Mouse (Mus musculus) midbrain, postnatal 0 days (tissue): ENCODE results near the gene Gpr1. TPM values are rescaled to one million over a fixed set of nuclear protein-coding genes. Genes with fewer than 3 reads are reported as not detected.

ENCODE experiments used
- ATAC-seq: fragments of 200-750 bp; cut with Nextera tagmentation; 2 replicates; pipeline ENCODE4 v1.8.0; 2017; ENCODE audit warnings: moderate number of reproducible peaks, mild to moderate bottlenecking, moderate TSS enrichment, moderate library complexity; ENCODE audit not compliant: low FRiP score
- DNase-seq: peaks from one replicate; pipeline ENCODE4 v3.0.0-alpha.2; 2015; ENCODE audit warnings: low spot score
- H3K27ac ChIP-seq: fragments of 300-500 bp; sonication (generic); 2 replicates; pipeline ENCODE4 v1.5.1; 2014; ENCODE audit warnings: low read depth, mild to moderate bottlenecking, low read length, mixed read lengths
- H3K27me3 ChIP-seq: fragments of 300-500 bp; sonication (generic); 2 replicates; pipeline ENCODE4 v1.6.1; 2014; ENCODE audit warnings: low read length, control low read depth, mixed read lengths; ENCODE audit not compliant: insufficient read depth
- H3K36me3 ChIP-seq: fragments of 300-500 bp; sonication (generic); 2 replicates; pipeline ENCODE4 v1.6.1; 2014; ENCODE audit warnings: low read length, control low read depth, mixed read lengths; ENCODE audit not compliant: insufficient read depth
- H3K4me1 ChIP-seq: fragments of 300-500 bp; sonication (generic); 2 replicates; pipeline ENCODE4 v1.6.1; 2014; ENCODE audit warnings: mild to moderate bottlenecking, control low read depth, antibody characterized with exemption, low read length, mixed read lengths; ENCODE audit not compliant: insufficient read depth
- H3K4me2 ChIP-seq: fragments of 300-500 bp; sonication (generic); 2 replicates; pipeline ENCODE4 v1.6.1; 2014; ENCODE audit warnings: low read depth, mild to moderate bottlenecking, low read length, mixed read lengths; ENCODE audit not compliant: poor library complexity, severe bottlenecking
- H3K4me3 ChIP-seq: fragments of 300-500 bp; sonication (generic); 2 replicates; pipeline ENCODE4 v1.5.1; 2014; ENCODE audit warnings: low read depth, mild to moderate bottlenecking, low read length, moderate library complexity
- H3K9ac ChIP-seq: fragments of 300-500 bp; sonication (generic); replicated peaks from 2 replicates; pipeline ENCODE4 v1.6.1; 2014; ENCODE audit warnings: mild to moderate bottlenecking, low read length, moderate library complexity, mixed read lengths; ENCODE audit not compliant: poor library complexity, severe bottlenecking
- H3K9me3 ChIP-seq: fragments of 300-500 bp; sonication (generic); 2 replicates; pipeline ENCODE4 v1.6.1; 2016; ENCODE audit warnings: low read length, control low read depth
- CTCF ChIP-seq: IDR thresholded peaks from 2 replicates; pipeline ENCODE4 v1.5.1; 2016; ENCODE audit warnings: antibody characterized with exemption, mild to moderate bottlenecking
- WGBS: fragments of 180-500 bp; shearing (Covaris S2); extraction: QIAGEN DNeasy Blood & Tissue Kit; methylation state at CpG from one replicate; pipeline ENCODE4 v1.1.7; 2014; 5-methylcytosine and 5-hydroxymethylcytosine counted together
- polyA plus RNA-seq: library from polyadenylated mRNA; unstranded; fragments of >200 nt; fragmentation: Nextera tagmentation; extraction: Ambion mirVana; gene quantifications from 2 replicates; pipeline ENCODE4 v1.2.1, GENCODE M21; 2015
- total RNA-seq: library from RNA; depleted of rRNA; stranded (reverse); fragments of >200 nt; gene quantifications from 2 replicates; pipeline ENCODE4 v1.2.3, GENCODE M21; 2014

Gpr1 gene
- total and polyA plus RNA-seq, 2 experiments from 2014 or later: 0.16 to 1.2 TPM

DNA sequence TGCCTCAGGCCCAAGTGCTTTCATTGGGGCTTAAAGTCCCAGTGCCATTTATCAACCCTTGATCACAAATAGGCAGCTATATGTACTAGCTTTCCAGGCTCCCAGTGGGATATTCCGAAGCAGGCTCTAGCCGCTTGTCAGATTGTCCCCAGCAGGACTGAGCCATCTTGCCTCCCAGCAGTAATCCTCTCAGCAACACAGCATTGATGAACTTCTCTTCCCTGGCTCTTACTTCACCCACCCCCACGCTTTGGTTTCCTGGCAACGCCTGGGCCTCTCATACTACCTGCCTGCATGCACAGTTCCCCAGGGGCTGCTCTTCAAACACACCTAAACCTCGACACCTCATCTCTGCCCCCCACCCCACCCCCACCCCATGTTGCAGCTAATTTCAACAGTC is 23.0 kb upstream of the Gpr1 start:
- Histone ChIP-seq H3K4me2 (no peak overlapping the region), H3K27me3 (no peaks in the 10 kb centered on the region), H3K9ac (no peak overlapping the region), H3K9me3 (no peaks in the 10 kb centered on the region), H3K36me3 (no peaks in the 10 kb centered on the region), H3K4me3 (no peak overlapping the region), H3K4me1 (0 out of 2 replicates have a peak, but pooled peaks cover 5% of the 10 kb centered on the region), H3K27ac (no peak overlapping the region)
- 12% methylated on average over 5 of the region's 5 CpGs for WGBS
- ATAC-seq (peak; percentile 52), DNase-seq (no peak)
- no peak for TF ChIP-seq CTCF

DNA sequence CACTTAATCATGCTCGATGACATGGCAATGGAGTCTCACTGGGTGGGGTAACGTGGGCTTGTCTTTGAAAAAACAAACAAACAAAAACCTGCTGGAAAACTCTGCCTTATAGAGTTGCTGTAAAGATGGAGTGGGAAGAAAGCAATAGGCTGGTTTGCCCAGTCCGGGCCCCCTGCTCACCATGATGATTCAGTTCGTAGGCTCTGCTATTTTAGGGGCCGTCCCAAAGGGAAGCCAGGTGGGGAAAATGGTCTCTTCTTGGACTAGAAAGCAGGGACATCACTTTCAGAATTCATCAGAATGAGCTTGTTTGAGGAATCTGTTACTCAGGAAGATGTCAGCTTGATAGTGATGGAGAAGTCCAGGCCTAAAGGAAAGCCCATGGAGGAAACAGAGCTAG is 12.9 kb upstream of the Gpr1 start:
- no peak overlapping the region for H3K27ac ChIP-seq
- WGBS: 84% methylated on average over 5 of the region's 5 CpGs
- no peak for TF ChIP-seq CTCF

DNA sequence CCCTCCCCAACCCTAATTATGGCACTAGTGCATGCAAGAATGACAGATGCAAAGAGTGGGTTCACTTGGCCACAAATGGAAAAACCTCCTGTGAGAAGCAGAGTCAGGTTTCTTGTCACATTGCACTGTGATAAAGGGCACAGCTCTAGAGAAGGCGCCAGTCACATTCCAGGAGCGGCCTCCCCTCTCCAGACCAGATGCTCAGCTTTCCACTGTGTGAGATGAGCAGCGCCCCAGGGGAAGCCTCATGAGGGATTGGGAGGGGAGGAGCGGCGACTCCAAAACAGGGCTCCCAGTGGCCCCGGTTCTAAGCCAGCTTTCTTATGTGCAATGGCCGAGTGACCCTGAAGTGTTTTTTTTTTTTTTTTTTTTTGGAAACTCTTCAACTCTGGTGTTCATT is 11.5 kb upstream of the Gpr1 start:
- 14% methylated on average over 7 of the region's 7 CpGs for WGBS
- no peak overlapping the region for H3K27ac ChIP-seq
- H3K4me3 ChIP-seq: no peak overlapping the region
- H3K9ac ChIP-seq: no peak overlapping the region
- no peak overlapping the region for H3K4me2 ChIP-seq
- no peaks in the 10 kb centered on the region for H3K9me3 ChIP-seq
- no peak for TF ChIP-seq CTCF
- no peaks in the 10 kb centered on the region for H3K27me3 ChIP-seq
- ATAC-seq (no peak), DNase-seq (no peak)
- H3K36me3 ChIP-seq: no peaks in the 10 kb centered on the region
- H3K4me1 ChIP-seq: no peaks in the 10 kb centered on the region

More for the DNA sequence above, 12.9 kb upstream of the Gpr1 start:
- no peak for DNase-seq
- no peaks in the 10 kb centered on the region for H3K9me3 ChIP-seq
- ATAC-seq: no peak
- no peak overlapping the region for H3K4me2 ChIP-seq
- H3K27me3 ChIP-seq: no peaks in the 10 kb centered on the region
- no peaks in the 10 kb centered on the region for H3K36me3 ChIP-seq
- H3K9ac ChIP-seq: no peak overlapping the region
- H3K4me3 ChIP-seq: no peak overlapping the region
- H3K4me1 ChIP-seq: no peaks in the 10 kb centered on the region

DNA sequence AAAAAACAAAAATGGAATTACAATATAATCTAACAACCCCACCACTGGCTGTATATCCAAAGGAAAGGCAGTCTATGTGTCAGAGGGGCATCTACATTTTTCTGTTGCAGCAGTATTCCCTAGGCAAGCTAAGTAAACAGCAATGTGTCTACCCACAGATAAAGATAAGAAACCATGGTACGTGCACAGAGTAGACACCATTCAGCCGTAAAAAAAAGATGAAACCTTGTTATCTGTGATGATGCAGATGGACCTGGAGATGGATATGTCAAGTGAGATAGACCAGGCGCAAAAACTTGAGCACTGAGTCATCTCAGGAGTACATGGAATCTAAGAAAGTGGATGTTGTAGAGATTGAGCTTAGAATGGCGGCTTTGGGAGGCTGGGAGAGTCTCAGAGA is 10.7 kb upstream of the Gpr1 start:
- Histone ChIP-seq H3K27me3 (no peaks in the 10 kb centered on the region), H3K4me1 (no peaks in the 10 kb centered on the region), H3K36me3 (no peaks in the 10 kb centered on the region), H3K27ac (no peak overlapping the region), H3K9me3 (no peaks in the 10 kb centered on the region), H3K4me3 (no peak overlapping the region), H3K4me2 (no peak overlapping the region), H3K9ac (no peak overlapping the region)
- DNase-seq (no peak), ATAC-seq (no peak)
- WGBS: 89% methylated on average over 4 of the region's 4 CpGs
- no peak for TF ChIP-seq CTCF

DNA sequence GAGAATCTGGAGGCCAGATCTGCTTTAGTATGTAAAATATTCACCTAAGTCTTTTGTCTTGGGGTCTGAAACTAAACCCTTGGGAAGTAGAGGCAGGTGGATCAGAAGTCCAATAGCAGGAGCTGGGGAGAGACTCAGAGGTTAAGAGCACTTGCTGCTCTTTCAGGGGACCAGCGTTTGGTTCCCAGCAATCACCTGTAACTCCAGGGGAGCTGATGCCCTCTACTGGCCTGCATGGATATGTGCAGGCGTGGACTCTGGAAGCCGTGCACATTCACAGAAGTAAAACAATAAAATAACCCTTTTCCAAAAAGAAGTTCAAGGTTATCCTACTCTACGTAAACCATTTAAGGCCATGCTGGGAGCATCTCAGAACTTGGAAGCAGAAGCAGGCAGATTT is 4.9 kb upstream of the Gpr1 start:
- H3K4me2 ChIP-seq: no peak overlapping the region
- no peak overlapping the region for H3K9ac ChIP-seq
- TF ChIP-seq CTCF: 0 out of 2 replicates have a peak, but pooled peaks have one; percentile 1
- H3K9me3 ChIP-seq: no peaks in the 10 kb centered on the region
- DNase-seq: no peak
- no peak overlapping the region for H3K4me3 ChIP-seq
- no peak for ATAC-seq
- WGBS: 94% methylated on average over 4 of the region's 4 CpGs
- H3K4me1 ChIP-seq: no peaks in the 10 kb centered on the region
- H3K27me3 ChIP-seq: no peaks in the 10 kb centered on the region
- H3K36me3 ChIP-seq: no peaks in the 10 kb centered on the region
- no peak overlapping the region for H3K27ac ChIP-seq

DNA sequence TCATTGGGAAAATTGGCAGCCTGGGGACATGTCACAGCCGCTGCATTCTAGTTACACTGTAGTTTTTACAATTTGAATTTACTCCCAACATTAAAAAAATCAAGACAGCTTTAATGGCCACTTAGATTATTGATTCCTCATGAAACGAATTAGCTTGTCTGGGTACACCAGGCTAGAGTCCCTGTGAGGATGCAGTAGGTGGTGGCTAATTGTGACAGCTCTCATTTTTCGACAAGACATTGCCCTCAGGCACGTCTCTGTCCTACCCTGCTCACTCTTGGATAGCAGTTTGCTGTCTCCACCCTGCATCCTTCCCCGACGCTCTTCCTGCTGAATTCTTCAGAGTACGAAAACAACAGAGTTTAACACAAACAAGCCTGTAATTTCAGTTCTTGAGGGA is 288 bp upstream of the Gpr1 start:
- H3K27me3 ChIP-seq: no peaks in the 10 kb centered on the region
- peak overlapping the region; percentile 39; the same call in 1 of the 2 replicates for H3K27ac ChIP-seq
- no peaks in the 10 kb centered on the region for H3K4me1 ChIP-seq
- no peak overlapping the region for H3K4me2 ChIP-seq
- no peak overlapping the region for H3K4me3 ChIP-seq
- DNase-seq (no peak), ATAC-seq (no peak)
- TF ChIP-seq CTCF: no peak
- no peak overlapping the region for H3K9ac ChIP-seq
- no peaks in the 10 kb centered on the region for H3K9me3 ChIP-seq
- 50% methylated on average over 7 of the region's 7 CpGs for WGBS
- no peaks in the 10 kb centered on the region for H3K36me3 ChIP-seq
